Mouse (Mus musculus) erythroid progenitor cell, adult 5-6 weeks (primary cell): ENCODE data around the gene Ccdc18. TPM values are rescaled to one million over a fixed set of nuclear protein-coding genes. Genes with fewer than 3 reads are reported as not detected.
"Not testable (repeated sequence)": the region's sequence is repeated elsewhere in the genome, so short reads cannot be mapped to it uniquely, and the experiment has no call there.

Experiments used
- ATAC-seq: replicated peaks from 2 replicates; pipeline ENCODE4 v1.8.0; 2016; ENCODE audit warnings: moderate number of reproducible peaks, mild to moderate bottlenecking, moderate TSS enrichment, inconsistent platforms; ENCODE audit not compliant: poor library complexity, low FRiP score, severe bottlenecking
- total RNA-seq, 2 experiments: library from RNA; stranded (forward) in 1 of 2; stranded (reverse) in 1 of 2; fragments of 150-400 nt in 1 of 2; fragments of 186-747, 209-891 nt in 1 of 2; gene quantifications; 2 replicates each; pipeline versions ENCODE4 v1.2.3 to v1.2.4; 2015 to 2017; ENCODE audit warnings: low replicate concordance in 2 of 2

The Ccdc18 gene
- total RNA-seq, 2 experiments from 2014 or later = 45.3 to 53.3 TPM

- ATAC-seq = no peak
Observed at GRCm38 (mm10) chr5:108250033-108250432, 117.4 kb downstream of the Ccdc18 start.

DNA sequence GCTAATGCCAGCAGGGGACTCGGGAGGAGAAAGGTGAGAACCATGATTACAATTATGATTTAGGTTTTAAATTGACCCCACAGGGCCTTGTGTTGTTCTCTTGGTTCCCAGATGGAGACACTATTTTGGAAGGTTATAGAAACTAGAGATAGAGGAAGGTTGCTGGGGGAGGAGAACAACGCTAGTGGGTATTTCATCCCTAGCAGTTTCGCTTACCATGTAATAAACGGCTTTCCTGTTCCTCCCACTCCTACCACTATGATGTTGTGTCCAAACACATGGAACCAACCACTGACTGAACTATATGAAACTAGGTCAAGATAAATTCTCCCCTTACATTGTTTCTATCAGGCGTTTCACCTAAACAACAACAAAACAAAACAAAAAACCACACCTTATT is 122.6 kb downstream of the Ccdc18 start:
- no peak for ATAC-seq

DNA sequence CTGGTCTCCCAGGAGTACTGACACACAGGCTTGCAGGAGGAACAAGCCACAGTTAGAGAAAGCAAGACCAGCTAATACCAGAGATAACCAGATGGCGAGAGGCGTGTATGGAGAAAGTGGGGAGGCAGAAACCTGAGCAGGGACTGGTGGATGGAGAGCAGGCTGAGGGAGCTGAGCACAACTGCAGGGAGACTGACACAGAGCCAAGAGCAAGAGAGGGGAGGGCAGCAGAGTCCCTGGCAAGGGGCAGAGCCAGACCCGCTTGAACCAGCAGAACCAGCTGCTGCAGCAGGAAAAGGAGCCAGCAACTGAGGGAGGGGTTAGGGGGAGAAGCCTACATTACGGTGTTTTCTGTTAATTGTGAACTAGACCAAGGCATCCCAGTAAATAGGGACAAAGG is 130.0 kb downstream of the Ccdc18 start:
- ATAC-seq = peak; percentile 66; the same call in 1 of the 2 replicates

GRCm38 (mm10) chr5:108263785-108264184 is 131.1 kb downstream of the Ccdc18 start:
- ATAC-seq = not testable (repeated sequence)

DNA sequence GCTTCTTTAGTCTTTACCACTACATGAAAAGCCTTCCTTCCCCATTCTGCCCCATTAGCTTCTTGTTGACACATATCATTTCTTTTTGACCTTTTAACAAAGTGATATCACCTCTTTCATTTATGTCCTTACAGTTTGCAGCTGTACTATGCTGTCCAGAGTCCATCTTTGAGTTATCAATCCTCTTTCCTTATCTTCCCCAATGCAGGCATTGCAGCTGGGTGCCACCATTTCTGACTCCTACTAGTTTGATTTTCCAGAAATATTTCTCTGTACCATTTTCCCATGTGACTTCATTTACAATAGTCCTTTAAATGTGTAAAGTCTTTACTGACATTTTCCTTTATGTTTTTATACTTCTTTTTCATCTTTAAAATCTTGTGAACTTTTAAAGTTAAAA is 134.3 kb downstream of the Ccdc18 start:
- ATAC-seq = no peak

DNA sequence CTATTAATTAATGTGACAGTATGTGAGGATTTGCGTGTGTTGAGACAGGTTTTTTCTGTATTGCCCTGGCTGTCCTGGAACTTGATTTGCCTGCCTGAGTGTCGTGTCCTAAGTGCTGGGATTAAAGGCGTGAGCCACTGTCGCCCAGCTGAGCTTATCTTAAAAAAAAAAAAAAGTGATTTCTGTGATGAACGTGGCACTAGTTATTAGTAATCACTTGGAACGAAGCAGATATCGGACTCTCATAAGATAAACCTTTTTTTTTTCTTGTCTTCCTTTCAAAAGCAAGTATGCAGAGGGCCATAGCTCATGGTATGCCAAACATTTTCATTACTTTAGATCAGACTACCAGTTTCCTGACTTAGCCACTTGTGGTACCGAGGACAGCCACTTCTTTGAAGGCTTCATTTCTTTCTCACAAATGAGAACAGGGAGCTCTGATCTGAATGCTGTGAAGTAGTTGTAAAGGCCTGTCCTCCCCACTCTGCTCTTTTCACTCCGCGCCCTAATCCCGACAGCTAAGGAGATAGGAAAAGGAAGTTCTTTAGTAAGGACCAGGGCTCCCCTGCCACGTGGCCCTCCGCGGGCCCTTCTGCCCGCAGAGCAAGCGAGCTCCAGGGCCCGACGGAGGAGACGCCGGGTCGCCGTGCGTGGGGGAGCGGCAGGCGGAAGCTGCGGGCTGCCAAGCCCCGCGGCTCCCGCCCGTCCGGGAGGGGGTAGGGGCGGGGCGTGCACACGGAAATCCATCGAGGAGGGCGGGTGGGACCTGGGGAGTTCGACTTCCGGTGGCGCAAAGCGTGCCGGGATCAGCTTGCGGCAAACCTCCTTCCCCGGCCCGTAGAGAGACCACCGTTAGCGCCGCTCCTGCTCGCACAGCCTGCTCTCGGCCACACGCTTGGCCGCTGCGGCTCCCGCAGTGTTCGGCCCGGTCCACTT is 135.7 kb downstream of the Ccdc18 start, which contains the start of gene Dr1:
TSS of gene Dr1 (plus strand) at position 771 of the 936 bp plus-strand sequence.
- ATAC-seq = peak; percentile 83

DNA sequence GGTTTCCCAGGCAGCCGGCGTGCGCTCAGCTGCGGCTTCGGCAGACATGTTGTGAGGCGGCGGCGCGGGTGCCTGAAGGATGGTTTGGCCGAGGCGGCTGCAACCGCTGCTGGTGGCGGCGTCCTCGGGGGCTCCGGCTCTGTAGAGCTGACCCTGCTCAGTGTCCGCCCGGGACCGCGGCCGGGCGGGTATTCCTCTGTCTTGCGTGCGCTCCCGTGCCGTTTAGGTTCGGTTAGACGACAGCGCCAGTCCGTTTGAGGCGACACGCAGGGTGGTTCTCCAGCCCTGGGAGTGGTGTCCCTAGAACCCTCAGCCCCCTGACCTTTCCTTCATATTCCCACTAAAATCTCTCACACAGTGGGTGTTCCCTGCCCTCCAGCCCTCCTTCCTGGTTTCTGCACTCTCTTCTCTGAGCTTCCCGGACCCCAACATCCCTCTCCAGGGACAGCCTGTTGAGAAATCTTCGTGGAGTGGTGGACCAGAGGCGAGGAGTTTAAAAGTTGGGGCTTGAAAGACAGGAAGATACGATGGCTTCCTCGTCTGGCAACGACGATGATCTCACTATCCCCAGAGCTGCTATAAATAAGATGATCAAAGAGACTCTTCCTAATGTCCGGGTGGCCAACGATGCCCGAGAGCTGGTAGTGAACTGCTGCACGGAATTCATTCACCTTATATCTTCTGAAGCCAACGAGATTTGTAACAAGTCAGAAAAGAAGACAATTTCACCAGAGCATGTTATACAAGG is 136.6 kb downstream of the Ccdc18 start:
- peak; percentile 36 for ATAC-seq

DNA sequence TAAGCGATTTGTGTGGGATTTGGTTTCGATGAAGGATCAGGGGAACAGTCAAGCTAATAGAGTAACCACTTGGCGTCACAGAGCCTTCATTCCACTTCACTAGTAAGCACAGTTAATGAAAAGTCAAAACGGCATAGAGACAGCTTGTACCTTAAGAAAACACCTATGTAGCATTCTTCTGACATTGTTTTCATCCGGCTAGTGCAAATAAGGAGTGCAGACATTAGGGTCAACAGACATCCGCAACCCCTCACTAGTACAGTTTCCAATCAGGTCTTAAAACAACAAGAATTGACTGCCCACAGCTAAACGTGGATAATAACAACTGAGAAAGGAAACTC is 137.1 kb downstream of the Ccdc18 start:
- ATAC-seq = no peak

GRCm38 (mm10) chr5:108270415-108270814 is 137.7 kb downstream of the Ccdc18 start:
- 0 out of 2 replicates have a peak, but pooled peaks have one; percentile 33 for ATAC-seq

DNA sequence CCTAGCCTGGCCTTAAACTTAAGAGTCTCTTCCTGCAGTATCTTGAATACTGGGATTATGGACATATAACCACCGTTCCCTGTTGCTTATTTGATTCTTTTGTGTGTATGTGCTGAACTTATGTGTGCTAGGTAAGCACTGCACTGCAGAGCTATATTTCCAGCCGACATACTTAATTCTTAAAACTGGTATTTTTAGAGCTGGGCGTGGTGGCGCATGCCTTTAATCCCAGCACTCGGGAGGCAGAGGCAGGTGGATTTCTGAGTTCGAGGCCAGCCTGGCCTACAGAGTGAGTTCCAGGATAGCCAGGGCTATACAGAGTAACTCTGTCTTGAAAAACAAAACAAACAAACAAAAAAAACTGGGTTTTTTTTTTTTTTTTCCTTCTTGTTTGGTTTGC is 138.7 kb downstream of the Ccdc18 start:
- ATAC-seq = not testable (repeated sequence)

Other genes with a start within 250 kb of the Ccdc18 start
- gene Rpl5, start 232.4 kb upstream of the Ccdc18 start, total RNA-seq (2015; ENCODE audit: low replicate concordance) = 117 and 187 TPM in 2 replicates
- gene Rpl5, start 232.4 kb upstream of the Ccdc18 start, total RNA-seq (2017; ENCODE audit: low replicate concordance) = 70.6 and 101 TPM in 2 replicates
- gene Fam69a, start 145.8 kb upstream of the Ccdc18 start, total RNA-seq (2015; ENCODE audit: low replicate concordance) = 34.4 and 36.8 TPM in 2 replicates
- gene Fam69a, start 145.8 kb upstream of the Ccdc18 start, total RNA-seq (2017; ENCODE audit: low replicate concordance) = 10.4 and 26.4 TPM in 2 replicates
- 26.4 and 49.7 TPM in 2 replicates for gene Mtf2, start 67.2 kb upstream of the Ccdc18 start, total RNA-seq (2015; ENCODE audit: low replicate concordance)
- gene Mtf2, start 67.2 kb upstream of the Ccdc18 start, total RNA-seq (2017; ENCODE audit: low replicate concordance) = 15.4 and 48.0 TPM in 2 replicates
- gene Tmed5, start 255 bp upstream of the Ccdc18 start, total RNA-seq (2015; ENCODE audit: low replicate concordance) = 16.6 and 29.3 TPM in 2 replicates
- gene Tmed5, start 255 bp upstream of the Ccdc18 start, total RNA-seq (2017; ENCODE audit: low replicate concordance) = 11.2 and 13.2 TPM in 2 replicates
- 40.7 and 42.2 TPM in 2 replicates for gene Dr1, start 136.0 kb downstream of the Ccdc18 start, total RNA-seq (2015; ENCODE audit: low replicate concordance)
- 23.1 and 27.9 TPM in 2 replicates for gene Dr1, start 136.0 kb downstream of the Ccdc18 start, total RNA-seq (2017; ENCODE audit: low replicate concordance)
- gene Pigg, start 179.7 kb downstream of the Ccdc18 start, total RNA-seq (2015; ENCODE audit: low replicate concordance) = 2.5 and 3.2 TPM in 2 replicates
- 2.7 and 4.5 TPM in 2 replicates for gene Pigg, start 179.7 kb downstream of the Ccdc18 start, total RNA-seq (2017; ENCODE audit: low replicate concordance)
- 0.72 TPM in 1 of 2 replicates, not detected in the other for gene Gm42517, start 235.0 kb downstream of the Ccdc18 start, total RNA-seq (2015; ENCODE audit: low replicate concordance)
- gene Gm42517, start 235.0 kb downstream of the Ccdc18 start, total RNA-seq (2017; ENCODE audit: low replicate concordance) = not detected in 2 replicates